Mouse (Mus musculus) layer of hippocampus, adult 18-20 months (tissue): ENCODE measurements around the gene Otulin. TPM values are rescaled to one million over a fixed set of nuclear protein-coding genes. Genes with fewer than 3 reads are reported as not detected.

ENCODE experiments used
- DNase-seq, 2 experiments: peaks; one replicate each; pipeline ENCODE4 v3.0.0; 2022; ENCODE audit warnings: low spot score in 2 of 2
- total RNA-seq, 2 experiments: library from RNA; stranded (reverse); gene quantifications; 2 replicates each; pipeline ENCODE4 v1.2.3; 2021

Otulin gene
- total RNA-seq, 2 experiments from 2014 or later, result 20.7 to 21.4 TPM

- no peak for DNase-seq
Measured at GRCm38 (mm10) chr15:27582428-27582827, 48.1 kb downstream of the Otulin start.

- DNase-seq, result peak in 1 of 2 experiments; percentile 34
Measured at GRCm38 (mm10) chr15:27581640-27582039, 48.9 kb downstream of the Otulin start.

GRCm38 (mm10) chr15:27580771-27581170 is 49.7 kb downstream of the Otulin start:
- no peak for DNase-seq

GRCm38 (mm10) chr15:27579853-27580252 is 50.6 kb downstream of the Otulin start:
- no peak for DNase-seq

- no peak for DNase-seq
Measured at GRCm38 (mm10) chr15:27578918-27579317, 51.6 kb downstream of the Otulin start.

GRCm38 (mm10) chr15:27577915-27578780 is 52.3 kb downstream of the Otulin start:
- DNase-seq, result no peak

- no peak for DNase-seq
Measured at GRCm38 (mm10) chr15:27576886-27577285, 53.6 kb downstream of the Otulin start.

GRCm38 (mm10) chr15:27575932-27576331 is 54.6 kb downstream of the Otulin start:
- DNase-seq, result no peak

GRCm38 (mm10) chr15:27574992-27575781 is 55.3 kb downstream of the Otulin start:
- peak in 1 of 2 experiments; percentile 38 for DNase-seq

- DNase-seq, result peak in 1 of 2 experiments; percentile 41
Measured at GRCm38 (mm10) chr15:27571179-27571578, 59.3 kb downstream of the Otulin start.

GRCm38 (mm10) chr15:27570385-27570784 is 60.1 kb downstream of the Otulin start:
- DNase-seq, result no peak

GRCm38 (mm10) chr15:27569924-27570323 is 60.6 kb downstream of the Otulin start:
- DNase-seq, result no peak

- DNase-seq, result no peak
Measured at GRCm38 (mm10) chr15:27568371-27568770, 62.1 kb downstream of the Otulin start.

GRCm38 (mm10) chr15:27567356-27567755 is 63.1 kb downstream of the Otulin start:
- DNase-seq, result no peak

GRCm38 (mm10) chr15:27565626-27566185 is 64.8 kb downstream of the Otulin start:
- DNase-seq, result peak; percentile 58 to 70

- DNase-seq, result peak; percentile 68 to 88
Measured at GRCm38 (mm10) chr15:27564106-27565100, 66.1 kb downstream of the Otulin start.

- no peak for DNase-seq
Measured at GRCm38 (mm10) chr15:27560315-27560714, 70.2 kb downstream of the Otulin start.

GRCm38 (mm10) chr15:27558456-27559147 is 71.9 kb downstream of the Otulin start:
- DNase-seq, result no peak

GRCm38 (mm10) chr15:27553554-27553953 is 76.9 kb downstream of the Otulin start:
- DNase-seq, result no peak
